Mouse (Mus musculus): ENCODE results near the gene Idua.
A peak's percentile ranks its signal among the peaks of the same experiment; 100 is the strongest.

The Idua gene

GRCm38 (mm10) chr5:108679909-108680308 lies 19.8 kb downstream of the Idua start:
- DNase-seq (ENCODE audit: low read depth in 1 of 2, low spot score in 2 of 2), result no peak

DNA sequence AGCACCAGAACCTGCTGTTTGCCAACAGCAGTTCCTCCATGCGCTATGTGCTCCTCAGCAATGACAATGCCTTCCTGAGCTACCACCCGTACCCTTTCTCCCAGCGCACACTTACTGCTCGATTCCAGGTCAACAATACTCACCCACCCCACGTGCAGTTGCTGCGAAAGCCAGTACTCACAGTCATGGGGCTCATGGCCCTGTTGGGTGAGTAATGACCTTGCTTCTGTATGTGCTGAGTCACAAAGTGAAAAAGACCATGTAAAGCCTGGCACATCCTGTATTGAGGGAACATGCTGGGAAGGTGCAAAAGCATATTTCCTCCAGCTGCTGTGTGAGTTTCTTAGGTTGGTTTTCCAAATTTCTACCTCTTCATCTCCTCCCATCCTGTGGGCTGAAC lies 20.7 kb downstream of the Idua start:
- no peak for DNase-seq (ENCODE audit: low read depth in 1 of 2, low spot score in 2 of 2)

- no peak for DNase-seq (ENCODE audit: low read depth in 1 of 2, low spot score in 2 of 2)
Measured at GRCm38 (mm10) chr5:108689091-108689490, 29.0 kb downstream of the Idua start.

- no peak for DNase-seq (ENCODE audit: low read depth in 1 of 2, low spot score in 2 of 2)
Measured at GRCm38 (mm10) chr5:108691152-108691551, 31.0 kb downstream of the Idua start.

DNA sequence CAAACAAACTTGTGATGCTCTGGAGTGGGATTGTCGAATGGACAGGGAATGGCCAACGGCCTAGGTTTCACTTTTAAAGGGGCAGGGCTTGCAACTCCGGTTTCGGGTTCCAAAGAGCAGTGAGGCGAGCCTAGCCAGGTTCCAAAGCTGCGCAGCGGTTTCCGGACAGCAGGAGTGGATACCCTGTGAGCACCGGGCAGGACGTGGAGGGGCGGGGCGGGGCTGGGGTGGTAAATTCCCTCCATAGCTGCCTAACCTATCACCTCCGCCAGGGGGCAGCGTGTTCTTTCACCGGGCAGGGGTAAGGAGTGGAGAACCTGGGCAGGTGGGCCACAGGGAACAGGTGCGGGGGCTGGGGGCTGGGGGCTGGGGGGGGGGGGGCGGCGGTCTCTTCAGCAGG lies 32.1 kb downstream of the Idua start, which contains the start of gene Fgfrl1:
TSS of gene Fgfrl1 (plus strand) at position 112 of the 400 bp plus-strand sequence.
- peak in 1 of 2 experiments; percentile 18 for DNase-seq (ENCODE audit: low read depth in 1 of 2, low spot score in 2 of 2)

GRCm38 (mm10) chr5:108693872-108694288 lies 33.7 kb downstream of the Idua start:
- peak; percentile 46 to 59 for DNase-seq (ENCODE audit: low read depth in 1 of 2, low spot score in 2 of 2)

- DNase-seq (ENCODE audit: low read depth in 1 of 2, low spot score in 2 of 2), result peak in 1 of 2 experiments; percentile 5
Measured at GRCm38 (mm10) chr5:108694352-108695261, 34.5 kb downstream of the Idua start.

DNA sequence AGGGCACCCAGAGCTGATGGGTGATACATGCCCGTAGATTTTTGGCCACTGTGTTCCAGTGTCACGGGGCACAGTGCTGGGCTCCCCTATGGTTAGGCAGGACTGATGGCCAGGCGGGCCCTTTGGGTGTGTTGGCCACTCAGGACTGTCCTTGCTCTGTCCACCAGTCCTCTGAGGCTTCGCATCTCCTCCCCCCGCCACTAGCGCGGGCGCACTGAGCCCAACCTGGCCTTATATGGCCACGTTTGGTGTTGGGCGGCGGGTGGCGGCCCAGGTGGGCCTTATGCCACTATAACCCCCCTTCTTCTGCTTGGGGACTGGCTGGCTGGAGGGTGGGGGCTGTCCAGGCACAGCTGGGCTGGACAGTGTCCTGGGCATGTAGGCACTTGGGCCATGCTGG lies 35.7 kb downstream of the Idua start:
- DNase-seq (ENCODE audit: low read depth in 1 of 2, low spot score in 2 of 2), result no peak

DNA sequence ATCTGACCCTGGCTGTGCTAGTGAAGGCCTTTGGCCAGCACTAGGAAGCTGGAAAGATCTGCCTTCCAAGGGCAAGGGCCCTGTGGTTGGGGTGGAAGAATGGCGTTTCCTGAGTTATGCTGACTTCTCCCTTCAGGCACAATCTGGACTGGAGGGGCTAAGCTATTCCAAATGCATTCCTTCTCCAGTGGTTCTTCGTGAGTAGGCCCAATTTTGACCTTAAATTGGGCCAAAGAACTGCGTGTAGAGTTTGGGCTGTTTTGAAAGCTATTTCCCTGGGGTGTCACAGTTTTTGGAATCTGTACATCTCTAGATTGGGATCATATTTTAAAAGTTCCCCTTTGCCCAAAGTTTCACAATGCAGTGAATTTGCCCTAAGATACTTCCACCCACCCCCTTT lies 36.4 kb downstream of the Idua start:
- DNase-seq (ENCODE audit: low read depth in 1 of 2, low spot score in 2 of 2), result no peak

GRCm38 (mm10) chr5:108697341-108697753 lies 37.2 kb downstream of the Idua start:
- DNase-seq (ENCODE audit: low read depth in 1 of 2, low spot score in 2 of 2), result no peak

DNA sequence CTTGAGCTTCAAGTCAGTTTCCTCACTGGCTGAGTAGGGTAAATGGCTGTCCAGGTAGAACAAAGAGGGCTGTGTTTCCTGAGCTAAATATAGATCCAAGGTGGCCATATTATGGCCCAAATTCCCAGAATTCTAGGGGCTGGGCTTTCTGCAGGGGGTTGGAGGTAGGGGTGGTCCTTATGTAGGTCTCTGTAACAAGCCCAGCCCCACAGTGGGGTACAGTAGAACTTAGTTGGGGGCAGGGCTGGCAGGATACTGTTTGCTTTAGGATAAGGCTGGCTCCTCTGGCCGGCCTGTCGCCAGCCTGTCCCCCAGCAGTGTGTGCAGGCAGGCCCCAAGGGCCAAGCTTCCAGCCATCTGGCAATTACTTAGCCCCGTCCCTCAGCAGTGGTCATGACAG lies 40.2 kb downstream of the Idua start:
- no peak for DNase-seq (ENCODE audit: low read depth in 1 of 2, low spot score in 2 of 2)

GRCm38 (mm10) chr5:108701341-108702021 lies 41.4 kb downstream of the Idua start:
- DNase-seq (ENCODE audit: low read depth in 1 of 2, low spot score in 2 of 2), result no peak

DNA sequence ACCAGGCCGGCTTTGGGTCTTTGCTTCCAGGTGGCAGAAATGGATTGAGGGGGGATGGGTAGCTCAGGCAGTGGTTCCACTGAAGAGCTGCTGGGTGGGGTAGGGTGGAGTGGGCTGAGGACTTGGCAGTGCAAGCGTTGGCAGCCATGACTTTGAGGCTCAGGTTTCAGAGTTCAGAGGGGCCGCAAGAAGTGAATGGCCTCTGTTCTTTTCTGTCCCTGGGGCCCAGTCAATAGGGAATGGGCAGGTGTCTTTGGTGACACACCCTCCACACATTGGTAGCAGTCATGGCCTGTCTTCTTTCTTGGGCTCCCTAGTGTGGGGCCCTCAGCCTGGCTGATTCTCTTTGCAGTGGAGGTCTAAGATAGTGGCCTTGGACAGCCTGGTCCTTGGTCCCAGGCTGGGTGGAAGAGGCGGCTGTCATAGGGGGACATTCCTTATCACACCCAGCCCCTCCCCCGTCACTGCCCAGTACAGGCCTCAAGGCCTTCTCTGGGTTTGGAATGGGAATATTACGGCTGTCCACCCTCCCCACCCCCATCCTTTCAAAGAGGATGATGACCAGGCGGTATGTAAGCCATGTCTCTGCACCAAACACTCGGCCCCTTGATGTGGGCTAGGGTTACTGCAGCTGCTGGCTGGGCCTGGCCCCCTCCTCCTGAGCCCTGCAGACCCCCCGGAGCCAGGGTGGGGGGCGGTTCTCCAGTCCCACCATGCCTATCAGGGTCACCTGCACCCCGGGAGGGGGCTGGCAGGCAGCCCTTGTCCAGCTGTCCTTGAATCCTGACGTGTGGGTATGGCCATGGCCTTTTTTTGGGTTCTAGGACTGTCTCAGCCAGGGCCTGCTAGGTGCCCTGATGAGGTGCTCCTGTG lies 43.9 kb downstream of the Idua start:
- DNase-seq (ENCODE audit: low read depth in 1 of 2, low spot score in 2 of 2), result no peak

GRCm38 (mm10) chr5:108707758-108708157 lies 47.6 kb downstream of the Idua start:
- no peak for DNase-seq (ENCODE audit: low read depth in 1 of 2, low spot score in 2 of 2)

DNA sequence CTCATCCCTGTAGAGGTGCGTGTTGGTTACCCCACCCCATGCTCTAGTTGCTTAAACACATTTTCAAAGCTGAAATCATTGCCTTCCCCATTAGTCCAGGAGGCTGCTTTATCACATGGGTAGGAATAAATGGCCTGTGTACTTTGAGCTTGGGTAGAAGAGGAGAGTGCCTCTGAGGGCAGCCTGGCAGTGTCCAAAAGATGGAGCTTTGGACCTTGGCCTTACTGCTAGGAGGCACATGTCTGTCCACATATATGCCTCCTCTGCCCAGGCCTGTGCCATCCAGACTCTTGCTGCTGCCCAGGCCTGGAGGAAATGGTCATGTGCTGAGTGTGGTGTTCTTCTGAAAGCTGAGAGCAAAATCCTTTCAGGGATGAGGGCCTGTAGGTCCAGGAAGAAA lies 48.3 kb downstream of the Idua start:
- DNase-seq (ENCODE audit: low read depth in 1 of 2, low spot score in 2 of 2), result no peak

- no peak for DNase-seq (ENCODE audit: low read depth in 1 of 2, low spot score in 2 of 2)
Measured at GRCm38 (mm10) chr5:108708981-108709731, 49.0 kb downstream of the Idua start.

DNA sequence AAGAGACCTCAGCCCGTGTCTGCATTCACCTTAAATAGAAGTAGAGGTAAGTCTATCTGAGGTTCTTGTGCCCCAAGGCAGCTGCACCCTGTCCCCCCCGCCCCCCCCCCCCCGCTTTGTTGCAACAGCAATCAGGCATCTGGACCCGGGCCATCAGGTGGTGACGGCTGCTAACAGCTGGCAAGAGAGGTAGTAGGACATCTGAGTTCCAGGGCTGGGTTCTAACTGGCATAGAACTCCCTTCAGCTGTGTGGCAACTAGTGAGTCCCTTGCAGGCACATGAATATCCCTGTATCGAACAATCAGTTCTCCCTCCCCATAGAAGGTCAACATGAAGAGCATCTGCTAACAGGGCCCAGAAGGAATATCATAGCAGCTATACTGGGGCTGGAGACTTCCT lies 51.8 kb downstream of the Idua start:
- DNase-seq (ENCODE audit: low read depth in 1 of 2, low spot score in 2 of 2), result no peak

GRCm38 (mm10) chr5:108713096-108713495 lies 53.0 kb downstream of the Idua start:
- DNase-seq (ENCODE audit: low read depth in 1 of 2, low spot score in 2 of 2), result no peak

DNA sequence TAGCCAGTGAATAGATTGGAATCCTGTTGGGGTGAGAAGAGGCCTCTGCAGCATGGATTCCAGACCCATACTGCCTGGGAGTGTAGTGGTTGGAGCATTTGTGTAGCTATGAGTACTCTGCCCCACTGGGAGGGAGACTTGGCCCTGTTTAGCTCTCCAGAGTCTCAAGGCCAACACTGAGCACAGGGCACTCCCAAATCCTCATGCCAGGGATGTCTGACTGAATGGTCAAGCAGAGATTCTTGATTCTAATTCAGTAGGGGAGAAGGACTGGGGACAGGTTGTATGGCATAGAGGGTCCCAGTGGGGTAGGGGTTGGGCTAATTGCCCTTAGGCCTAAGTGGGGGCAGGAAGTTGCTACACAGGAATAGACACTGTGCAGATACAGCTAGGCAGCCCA lies 53.6 kb downstream of the Idua start:
- DNase-seq (ENCODE audit: low read depth in 1 of 2, low spot score in 2 of 2), result no peak

DNA sequence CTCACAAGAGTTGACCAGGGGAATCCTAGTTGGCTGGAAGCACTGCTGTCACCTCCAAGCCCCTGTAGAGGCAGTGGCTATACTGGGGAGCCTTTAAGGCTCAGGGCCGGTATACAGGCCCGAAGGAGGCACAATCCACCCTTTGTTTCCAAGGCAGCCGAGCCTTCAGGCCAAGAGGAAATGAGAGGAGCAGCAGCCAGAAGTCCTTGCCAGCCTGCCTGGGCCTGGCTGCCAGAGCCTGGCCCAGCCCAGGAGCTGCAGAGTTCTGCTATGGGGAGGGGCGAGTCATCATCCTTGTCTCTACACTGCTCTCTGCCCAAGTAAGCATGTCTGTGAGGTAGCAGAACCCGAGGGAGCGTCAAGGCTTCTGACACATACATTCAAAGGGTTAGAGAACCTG lies 54.0 kb downstream of the Idua start:
- no peak for DNase-seq (ENCODE audit: low read depth in 1 of 2, low spot score in 2 of 2)

GRCm38 (mm10) chr5:108715974-108716373 lies 55.8 kb downstream of the Idua start:
- no peak for DNase-seq (ENCODE audit: low read depth in 1 of 2, low spot score in 2 of 2)
